Mouse (Mus musculus) intestine, embryonic 16.5 days (tissue): Measurements from ENCODE around the gene Scaf1. TPM values are rescaled to one million over a fixed set of nuclear protein-coding genes. Genes with fewer than 3 reads are reported as not detected.

ENCODE experiments used
- ATAC-seq: fragments of 200-750 bp; cut with Nextera tagmentation; 2 replicates; pipeline ENCODE4 v1.8.0; 2017; ENCODE audit warnings: moderate TSS enrichment, moderate library complexity
- H3K27ac ChIP-seq: fragments of 300-500 bp; sonication (generic); 2 replicates; pipeline ENCODE4 v1.5.1; 2014; ENCODE audit warnings: mild to moderate bottlenecking, low read length
- H3K27me3 ChIP-seq: fragments of 300-500 bp; sonication (generic); replicated peaks from 2 replicates; pipeline ENCODE4 v1.6.1; 2014; ENCODE audit warnings: low read length, control low read depth, mixed read lengths; ENCODE audit not compliant: control insufficient read depth, insufficient read depth
- H3K36me3 ChIP-seq: fragments of 300-500 bp; sonication (generic); 2 replicates; pipeline ENCODE4 v1.6.1; 2014; ENCODE audit warnings: low read length, control low read depth; ENCODE audit not compliant: control insufficient read depth, insufficient read depth
- H3K4me1 ChIP-seq: fragments of 300-500 bp; sonication (generic); 2 replicates; pipeline ENCODE4 v1.6.1; 2014; ENCODE audit warnings: low read length, control low read depth, mixed read lengths; ENCODE audit not compliant: control insufficient read depth, insufficient read depth
- H3K4me2 ChIP-seq: fragments of 300-500 bp; sonication (generic); 2 replicates; pipeline ENCODE4 v1.6.1; 2014; ENCODE audit warnings: low read depth, low read length, control low read depth
- H3K4me3 ChIP-seq: fragments of 300-500 bp; sonication (generic); 2 replicates; pipeline ENCODE4 v1.5.1; 2014; ENCODE audit warnings: mild to moderate bottlenecking, low read length
- H3K9ac ChIP-seq: fragments of 300-500 bp; sonication (generic); 2 replicates; pipeline ENCODE4 v1.6.1; 2014; ENCODE audit warnings: low read depth, low read length
- H3K9me3 ChIP-seq: fragments of 300-500 bp; sonication (generic); 2 replicates; pipeline ENCODE4 v1.6.1; 2016; ENCODE audit warnings: low read length, control low read depth; ENCODE audit not compliant: control insufficient read depth
- WGBS: fragments of 180-500 bp; shearing (Covaris S2); extraction: QIAGEN DNeasy Blood & Tissue Kit; methylation state at CpG from one replicate; pipeline ENCODE4 v1.1.7; 2014; 5-methylcytosine and 5-hydroxymethylcytosine counted together
- microRNA-seq: library from miRNA; unstranded; fragments of <30 nt; microRNA quantifications from one replicate; pipeline ENCODE4, GENCODE M21; 2016
- polyA plus RNA-seq: library from polyadenylated mRNA; unstranded; fragments of >200 nt; fragmentation: Nextera tagmentation; extraction: Ambion mirVana; gene quantifications from 2 replicates; pipeline ENCODE4 v1.2.1, GENCODE M21; 2015

Scaf1 gene
- polyA plus RNA-seq, 1 experiment from 2014 or later = 20.1 TPM

GRCm38 (mm10) chr7:44955628-44956027, 60.5 kb downstream of the Scaf1 start:
- ATAC-seq = no peak
- H3K4me1 ChIP-seq = peaks cover 5% of the 10 kb centered on the region
- peaks cover 11% of the 10 kb centered on the region for H3K27me3 ChIP-seq
- no peak overlapping the region for H3K27ac ChIP-seq
- WGBS = 52% methylated on average over 5 of the region's 5 CpGs
- no peak overlapping the region for H3K4me2 ChIP-seq
- no peaks in the 10 kb centered on the region for H3K36me3 ChIP-seq
- H3K4me3 ChIP-seq = no peak overlapping the region
- no peaks in the 10 kb centered on the region for H3K9me3 ChIP-seq
- no peak overlapping the region for H3K9ac ChIP-seq

GRCm38 (mm10) chr7:44954091-44954885, 61.9 kb downstream of the Scaf1 start:
- no peak for ATAC-seq
- WGBS = 83% methylated on average over 12 of the region's 12 CpGs
- H3K4me2 ChIP-seq = no peak overlapping the region
- no peak overlapping the region for H3K27ac ChIP-seq
- H3K4me3 ChIP-seq = no peak overlapping the region
- H3K27me3 ChIP-seq = peaks cover 18% of the 10 kb centered on the region
- no peak overlapping the region for H3K9ac ChIP-seq
- no peaks in the 10 kb centered on the region for H3K36me3 ChIP-seq
- no peaks in the 10 kb centered on the region for H3K9me3 ChIP-seq
- H3K4me1 ChIP-seq = peaks cover 5% of the 10 kb centered on the region

- no peak for ATAC-seq
- Histone ChIP-seq H3K36me3 (no peaks in the 10 kb centered on the region), H3K27ac (no peak overlapping the region), H3K4me1 (peaks cover 5% of the 10 kb centered on the region), H3K4me2 (no peak overlapping the region), H3K27me3 (peaks cover 19% of the 10 kb centered on the region), H3K9me3 (no peaks in the 10 kb centered on the region), H3K4me3 (no peak overlapping the region), H3K9ac (no peak overlapping the region)
- 63% methylated on average over 14 of the region's 14 CpGs for WGBS
These were observed 62.6 kb downstream of the Scaf1 start for GRCm38 (mm10) chr7:44953561-44953960.

Small RNAs within 50 kb of the gene (microRNA-seq; reads per million reads assigned to microRNA genes)
- not detected for gene Mir7054

Other genes starting within 250 kb of the Scaf1 start
- gene Nup62, start 200.3 kb downstream of the Scaf1 start, polyA plus RNA-seq = 78.7 and 87.8 TPM in 2 replicates
- gene Il4i1, start 200.0 kb downstream of the Scaf1 start, polyA plus RNA-seq = 1.5 and 1.8 TPM in 2 replicates
- 4.9 and 5.5 TPM in 2 replicates for gene Atf5, start 199.7 kb downstream of the Scaf1 start, polyA plus RNA-seq
- gene Akt1s1, start 167.4 kb downstream of the Scaf1 start, polyA plus RNA-seq = 105 and 107 TPM in 2 replicates
- 73.6 and 77.9 TPM in 2 replicates for gene Tbc1d17, start 167.3 kb downstream of the Scaf1 start, polyA plus RNA-seq
- gene Pnkp, start 159.2 kb downstream of the Scaf1 start, polyA plus RNA-seq = 26.6 and 30.6 TPM in 2 replicates
- 71.8 and 159 TPM in 2 replicates for gene Ptov1, start 146.6 kb downstream of the Scaf1 start, polyA plus RNA-seq
- 86.6 and 98.5 TPM in 2 replicates for gene Med25, start 123.7 kb downstream of the Scaf1 start, polyA plus RNA-seq
- 18.2 and 19.4 TPM in 2 replicates for gene Fuz, start 120.3 kb downstream of the Scaf1 start, polyA plus RNA-seq
- 56.8 and 61.2 TPM in 2 replicates for gene Ap2a1, start 86.9 kb downstream of the Scaf1 start, polyA plus RNA-seq
- gene Tsks, start 73.2 kb downstream of the Scaf1 start, polyA plus RNA-seq = 0.28 TPM in 1 of 2 replicates, not detected in the other
- gene Cpt1c, start 41.5 kb downstream of the Scaf1 start, polyA plus RNA-seq = 14.0 and 14.2 TPM in 2 replicates
- 363 and 439 TPM in 2 replicates for gene Prmt1, start 29.8 kb downstream of the Scaf1 start, polyA plus RNA-seq
- gene Irf3, start 18.7 kb downstream of the Scaf1 start, polyA plus RNA-seq = 96.1 and 115 TPM in 2 replicates
- gene Bcl2l12, start 17.7 kb downstream of the Scaf1 start, polyA plus RNA-seq = 33.0 and 36.9 TPM in 2 replicates
- 61.4 and 62.6 TPM in 2 replicates for gene Rras, start 1.6 kb upstream of the Scaf1 start, polyA plus RNA-seq
- 6.3 and 6.4 TPM in 2 replicates for gene Prr12, start 36.5 kb upstream of the Scaf1 start, polyA plus RNA-seq
- 54.0 and 56.0 TPM in 2 replicates for gene Nosip, start 46.1 kb upstream of the Scaf1 start, polyA plus RNA-seq
- gene Prrg2, start 46.3 kb upstream of the Scaf1 start, polyA plus RNA-seq = 38.3 and 40.4 TPM in 2 replicates
- 237 and 260 TPM in 2 replicates for gene Rcn3, start 75.9 kb upstream of the Scaf1 start, polyA plus RNA-seq
- gene Fcgrt, start 87.5 kb upstream of the Scaf1 start, polyA plus RNA-seq = 334 and 458 TPM in 2 replicates
- gene Rps11, start 108.1 kb upstream of the Scaf1 start, polyA plus RNA-seq = 1,613 and 1,701 TPM in 2 replicates
- gene Rpl13a, start 112.4 kb upstream of the Scaf1 start, polyA plus RNA-seq = 1,233 and 1,311 TPM in 2 replicates
- 0.20 TPM in 1 of 2 replicates, not detected in the other for gene Gm45713, start 119.9 kb upstream of the Scaf1 start, polyA plus RNA-seq
- gene Flt3l, start 120.1 kb upstream of the Scaf1 start, polyA plus RNA-seq = 2.2 and 2.5 TPM in 2 replicates
- 90.9 and 96.5 TPM in 2 replicates for gene Pih1d1, start 137.9 kb upstream of the Scaf1 start, polyA plus RNA-seq
- gene Aldh16a1, start 138.2 kb upstream of the Scaf1 start, polyA plus RNA-seq = 106 and 110 TPM in 2 replicates
- 0.13 TPM in 1 of 2 replicates, not detected in the other for gene Slc17a7, start 147.6 kb upstream of the Scaf1 start, polyA plus RNA-seq
- not detected in 2 replicates for gene Gfy, start 163.2 kb upstream of the Scaf1 start, polyA plus RNA-seq
- gene Pth2, start 164.6 kb upstream of the Scaf1 start, polyA plus RNA-seq = not detected in 2 replicates
- gene Ccdc155, start 188.5 kb upstream of the Scaf1 start, polyA plus RNA-seq = 0.44 and 0.62 TPM in 2 replicates
- gene Dkkl1, start 195.8 kb upstream of the Scaf1 start, polyA plus RNA-seq = 0.86 and 1.3 TPM in 2 replicates
- gene Tead2, start 199.4 kb upstream of the Scaf1 start, polyA plus RNA-seq = 69.6 and 82.1 TPM in 2 replicates
- 4.2 and 5.0 TPM in 2 replicates for gene Cd37, start 222.8 kb upstream of the Scaf1 start, polyA plus RNA-seq
- not detected in 2 replicates for gene Slc6a16, start 224.7 kb upstream of the Scaf1 start, polyA plus RNA-seq